20 mouse cellular contexts compared by ENCODE assay signal in genomic region chr2:77409521-77410135, GRCm38 (mm10).
DNase-seq lines count a peak whose midpoint lies in the region; ATAC-seq lines count a peak whose summit lies in the region.
"Had no signal": no experiment of that assay in that cellular context is flagged by ENCODE, and none has a peak within 500 bp of the region (broad histone marks: within the 10 kb centered on the region; RNA-seq: fewer than 3 reads in every experiment).

No protein-coding gene starts in this region.

- no peak for DNase-seq in kidney, adult 8-10 months
- DNase-seq in neural tube, embryonic 11.5 days (ENCODE audit: low spot score), result no peak
- no peak for DNase-seq in neural tube, embryonic 10.5 days (ENCODE audit: extremely low spot score, low spot score)
- DNase-seq in adipocyte (ENCODE audit: low spot score), result no peak
- DNase-seq: cerebellum, adult 18-20 months; gastrocnemius, adult 2 months; heart, postnatal 36 days; liver; lung, adult 2 months; lung, postnatal 36 days; right cerebral cortex, adult 18-20 months had no signal

- no peaks in the 10 kb centered on the region for H3K4me1 ChIP-seq in forebrain, embryonic 16.5 days (replicated peaks; ENCODE audit: control insufficient read depth, insufficient read depth, low read length)
- H3K4me1 ChIP-seq in forebrain, embryonic 12.5 days, result no peaks in the 10 kb centered on the region
- no peaks in the 10 kb centered on the region for H3K4me1 ChIP-seq in kidney, embryonic 14.5 days (ENCODE audit: control insufficient read depth, insufficient read depth, low read length)
- H3K4me1 ChIP-seq in neural tube, embryonic 11.5 days (ENCODE audit: control insufficient read depth, insufficient read depth, low read length), result no peaks in the 10 kb centered on the region
- H3K4me1 ChIP-seq: embryonic facial prominence, embryonic 15.5 days; intestine, embryonic 15.5 days had no signal

- no peak overlapping the region for H3K4me2 ChIP-seq in forebrain, embryonic 16.5 days (ENCODE audit: low read length)
- no peak overlapping the region for H3K4me2 ChIP-seq in forebrain, embryonic 12.5 days
- no peak overlapping the region for H3K4me2 ChIP-seq in kidney, embryonic 14.5 days (replicated peaks; ENCODE audit: low read depth, low read length)
- H3K4me2 ChIP-seq in neural tube, embryonic 11.5 days (ENCODE audit: low read depth), result no peak overlapping the region
- H3K4me2 ChIP-seq: embryonic facial prominence, embryonic 15.5 days; heart, embryonic 13.5 days; intestine, embryonic 15.5 days had no signal

- ATAC-seq in forebrain, embryonic 16.5 days, result peak; percentile 26; the same call in 1 of the 2 replicates
- ATAC-seq in forebrain, embryonic 12.5 days (ENCODE audit: low FRiP score), result no peak
- peak; percentile 71; the same call in 1 of the 2 replicates for ATAC-seq in kidney, embryonic 14.5 days (ENCODE audit: low FRiP score, low TSS enrichment)
- peak; percentile 45; the same call in 1 of the 2 replicates for ATAC-seq in neural tube, embryonic 11.5 days (ENCODE audit: insufficient read depth, low FRiP score, low TSS enrichment)
- ATAC-seq: intestine, embryonic 15.5 days had no signal

- 59% methylated on average over 5 of the region's 5 CpGs for WGBS in forebrain, embryonic 16.5 days
- WGBS in forebrain, embryonic 12.5 days, result 53% methylated on average over 5 of the region's 5 CpGs
- 48% methylated on average over 5 of the region's 5 CpGs for WGBS in kidney, embryonic 14.5 days
- WGBS in neural tube, embryonic 11.5 days, result 59% methylated on average over 3 of the region's 5 CpGs

- H3K36me3 ChIP-seq in forebrain, embryonic 16.5 days (ENCODE audit: control insufficient read depth, insufficient read depth), result no peaks in the 10 kb centered on the region
- no peaks in the 10 kb centered on the region for H3K36me3 ChIP-seq in forebrain, embryonic 12.5 days (replicated peaks)
- no peaks in the 10 kb centered on the region for H3K36me3 ChIP-seq in kidney, embryonic 14.5 days (ENCODE audit: control insufficient read depth, insufficient read depth, low read length)
- no peaks in the 10 kb centered on the region for H3K36me3 ChIP-seq in neural tube, embryonic 11.5 days (ENCODE audit: control insufficient read depth, insufficient read depth, low read length)
- H3K36me3 ChIP-seq: embryonic facial prominence, embryonic 15.5 days; heart, embryonic 13.5 days; intestine, embryonic 15.5 days had no signal

- H3K9me3 ChIP-seq in forebrain, embryonic 16.5 days (ENCODE audit: control insufficient read depth, low read length), result no peaks in the 10 kb centered on the region
- H3K9me3 ChIP-seq in forebrain, embryonic 12.5 days, result no peaks in the 10 kb centered on the region
- no peaks in the 10 kb centered on the region for H3K9me3 ChIP-seq in kidney, embryonic 14.5 days (ENCODE audit: control insufficient read depth, low read length)
- no peaks in the 10 kb centered on the region for H3K9me3 ChIP-seq in neural tube, embryonic 11.5 days (ENCODE audit: control insufficient read depth, low read length)
- H3K9me3 ChIP-seq: embryonic facial prominence, embryonic 15.5 days; heart, embryonic 13.5 days; intestine, embryonic 15.5 days had no signal

- H3K4me3 ChIP-seq in forebrain, embryonic 16.5 days (replicated peaks; ENCODE audit: low read length), result no peak overlapping the region
- no peak overlapping the region for H3K4me3 ChIP-seq in forebrain, embryonic 12.5 days (replicated peaks)
- no peak overlapping the region for H3K4me3 ChIP-seq in kidney, embryonic 14.5 days (ENCODE audit: low read length)
- H3K4me3 ChIP-seq in neural tube, embryonic 11.5 days (ENCODE audit: low read depth, low read length), result no peak overlapping the region
- H3K4me3 ChIP-seq: embryonic facial prominence, embryonic 15.5 days; gastrocnemius, adult 2 months; heart, embryonic 13.5 days; intestine, embryonic 15.5 days; layer of hippocampus, adult 2 months had no signal

- H3K27me3 ChIP-seq in forebrain, embryonic 16.5 days (replicated peaks; ENCODE audit: control insufficient read depth, insufficient read depth, low read length), result no peaks in the 10 kb centered on the region
- H3K27me3 ChIP-seq in forebrain, embryonic 12.5 days, result no peaks in the 10 kb centered on the region
- H3K27me3 ChIP-seq in kidney, embryonic 14.5 days (ENCODE audit: control insufficient read depth, insufficient read depth, low read length), result no peaks in the 10 kb centered on the region
- H3K27me3 ChIP-seq in neural tube, embryonic 11.5 days (ENCODE audit: control insufficient read depth, insufficient read depth, low read length), result no peaks in the 10 kb centered on the region
- H3K27me3 ChIP-seq: CH12.LX; embryonic facial prominence, embryonic 15.5 days; heart, embryonic 13.5 days; intestine, embryonic 15.5 days had no signal

- no peak overlapping the region for H3K9ac ChIP-seq in forebrain, embryonic 16.5 days (replicated peaks; ENCODE audit: low read depth, low read length)
- no peak overlapping the region for H3K9ac ChIP-seq in forebrain, embryonic 12.5 days
- H3K9ac ChIP-seq in kidney, embryonic 14.5 days (ENCODE audit: low read depth, low read length), result no peak overlapping the region
- H3K9ac ChIP-seq in neural tube, embryonic 11.5 days (ENCODE audit: low read length), result no peak overlapping the region
- H3K9ac ChIP-seq: embryonic facial prominence, embryonic 15.5 days; heart, embryonic 13.5 days; intestine, embryonic 15.5 days had no signal

- H3K27ac ChIP-seq in forebrain, embryonic 16.5 days (ENCODE audit: low read length), result no peak overlapping the region
- no peak overlapping the region for H3K27ac ChIP-seq in forebrain, embryonic 12.5 days
- H3K27ac ChIP-seq in kidney, embryonic 14.5 days (ENCODE audit: low read depth, low read length), result no peak overlapping the region
- H3K27ac ChIP-seq in neural tube, embryonic 11.5 days (ENCODE audit: low read depth, low read length), result no peak overlapping the region
- H3K27ac ChIP-seq: embryonic facial prominence, embryonic 15.5 days; gastrocnemius, adult 2 months; heart, embryonic 13.5 days; intestine, embryonic 15.5 days; layer of hippocampus, adult 2 months; stomach, postnatal 0 days had no signal
